Mouse (Mus musculus) 3134 (cell line): ENCODE data around the gene Rnf224.
"Not testable (repeated sequence)": the region's sequence is repeated elsewhere in the genome, so short reads cannot be mapped to it uniquely, and the experiment has no call there.

Source experiments
- DNase-seq: peaks from one replicate; pipeline ENCODE4 v3.0.0-alpha.2; 2011; ENCODE audit warnings: low spot score; ENCODE audit not compliant: insufficient read length; ENCODE audit errors: extremely low read depth

The Rnf224 gene

DNA sequence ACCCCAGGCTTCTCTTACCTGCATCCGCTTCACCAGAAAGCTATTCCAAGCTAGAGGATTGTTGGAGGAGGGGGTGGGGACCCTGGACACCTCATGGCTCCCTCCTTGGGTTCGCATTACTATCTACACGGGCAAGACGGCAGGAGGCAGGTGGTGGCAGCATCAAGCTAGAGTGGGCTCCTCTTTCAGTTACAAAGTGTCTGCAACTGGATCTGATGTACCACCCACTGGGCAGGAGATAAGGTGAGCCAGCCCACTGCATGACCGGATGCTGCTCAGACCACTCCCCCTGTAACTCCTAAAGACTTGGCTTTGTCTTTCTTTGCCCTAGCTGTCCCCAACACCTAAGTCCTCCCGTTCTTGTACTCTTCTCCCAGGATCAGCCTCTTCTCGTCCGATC lies at the start of gene Rnf224:
Rnf224 (minus strand) TSS at position 174 of the 400 bp plus-strand sequence.
- no peak for DNase-seq

DNA sequence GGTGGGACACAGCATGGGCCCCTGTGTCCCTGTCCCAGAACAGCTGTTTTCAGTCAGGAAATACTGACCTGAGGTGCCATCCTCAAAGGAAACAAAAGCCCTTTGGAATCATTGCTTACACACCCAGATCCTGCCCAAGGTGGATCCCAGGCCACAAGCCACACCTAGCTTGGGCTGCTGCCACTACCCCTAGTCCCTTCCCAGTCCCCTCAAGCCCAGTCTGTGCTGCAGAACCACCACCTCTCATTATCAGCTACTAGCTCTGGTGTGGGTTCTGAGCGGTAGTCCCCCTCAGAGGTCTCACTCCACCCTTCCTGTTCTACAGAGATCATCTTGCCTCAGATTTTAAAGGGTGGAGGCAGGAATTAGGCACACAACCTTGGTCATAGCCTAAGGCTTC lies 49.7 kb upstream of the Rnf224 start:
- no peak for DNase-seq

DNA sequence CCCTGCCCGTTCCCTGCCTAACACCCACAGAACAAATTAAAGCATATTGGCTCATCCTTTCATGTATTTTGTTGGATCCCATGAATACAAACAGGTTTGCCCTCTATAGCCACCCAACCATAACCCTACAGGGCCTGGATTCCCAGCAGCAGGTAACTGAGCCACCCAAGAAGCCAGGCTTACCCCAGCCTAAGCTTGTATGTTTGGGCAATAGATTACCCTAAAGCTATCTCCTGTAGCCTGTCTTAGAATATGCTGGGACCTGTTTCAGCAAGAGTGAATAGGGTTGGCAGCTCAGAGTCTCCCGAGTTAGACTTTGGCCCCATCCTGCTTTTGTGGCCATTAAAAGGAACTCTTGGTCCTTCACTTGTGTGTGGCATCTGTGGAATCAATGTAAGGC lies 49.0 kb upstream of the Rnf224 start:
- DNase-seq, result no peak

DNA sequence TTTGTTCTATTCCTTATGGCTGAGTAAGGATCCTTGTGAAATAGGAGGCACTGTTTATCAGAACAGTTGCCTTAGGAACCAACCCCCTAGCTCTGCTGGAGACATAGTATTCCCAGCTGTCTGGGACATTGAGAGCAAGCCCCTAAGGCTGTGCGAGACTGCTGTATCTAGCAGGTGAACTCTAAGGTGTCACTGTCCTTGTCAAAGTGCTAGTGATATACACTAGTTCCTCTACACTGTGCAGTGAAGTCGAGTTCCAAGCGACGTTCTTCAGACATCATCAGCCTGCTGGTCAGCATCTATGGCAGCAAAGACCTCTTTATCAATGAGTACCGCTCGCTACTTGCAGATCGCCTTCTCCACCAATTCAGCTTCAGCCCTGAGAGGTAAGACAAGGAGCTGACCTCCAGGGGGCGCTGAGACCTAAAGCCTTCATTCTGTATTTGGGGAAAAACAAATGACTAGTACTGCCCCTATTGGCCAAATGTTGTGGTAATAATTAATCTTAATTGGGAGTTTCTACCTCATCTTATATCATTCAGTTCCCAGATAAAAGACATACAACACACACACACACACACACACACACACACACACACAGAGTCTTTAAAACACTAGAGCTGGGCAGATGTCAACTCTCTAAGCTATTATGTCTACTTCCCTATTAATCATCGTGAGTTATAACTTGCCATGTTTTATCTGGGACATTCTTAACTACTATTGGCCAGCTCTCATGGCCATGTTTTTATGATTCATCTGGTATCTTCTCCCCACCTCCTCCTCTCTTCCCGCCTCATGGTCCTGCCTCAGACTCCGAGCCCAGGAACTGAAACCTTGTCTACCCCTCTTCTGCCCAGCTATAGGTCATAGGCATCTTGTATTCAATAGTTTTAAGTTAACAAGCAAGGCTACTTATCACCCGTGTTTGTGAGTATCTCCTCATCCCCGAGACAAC lies 42.6 kb upstream of the Rnf224 start:
- DNase-seq, result no peak

DNA sequence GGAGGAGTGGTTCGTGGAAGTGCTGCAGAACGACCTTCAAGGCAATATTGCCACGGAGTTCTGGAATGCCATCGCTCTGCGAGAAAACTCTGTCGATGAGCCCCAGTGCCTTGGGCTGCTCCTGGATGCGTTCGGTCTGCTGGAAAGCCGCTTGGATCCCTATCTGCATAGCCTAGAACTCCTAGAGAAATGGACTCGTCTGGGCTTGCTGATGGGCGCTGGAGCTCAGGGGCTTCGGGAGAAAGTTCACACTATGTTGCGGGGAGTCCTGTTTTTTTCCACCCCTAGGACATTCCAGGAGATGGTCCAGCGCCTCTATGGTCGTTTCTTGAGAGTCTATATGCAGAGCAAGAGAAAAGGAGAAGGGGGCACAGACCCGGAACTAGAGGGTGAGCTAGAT lies 36.4 kb upstream of the Rnf224 start:
- DNase-seq, result no peak

DNA sequence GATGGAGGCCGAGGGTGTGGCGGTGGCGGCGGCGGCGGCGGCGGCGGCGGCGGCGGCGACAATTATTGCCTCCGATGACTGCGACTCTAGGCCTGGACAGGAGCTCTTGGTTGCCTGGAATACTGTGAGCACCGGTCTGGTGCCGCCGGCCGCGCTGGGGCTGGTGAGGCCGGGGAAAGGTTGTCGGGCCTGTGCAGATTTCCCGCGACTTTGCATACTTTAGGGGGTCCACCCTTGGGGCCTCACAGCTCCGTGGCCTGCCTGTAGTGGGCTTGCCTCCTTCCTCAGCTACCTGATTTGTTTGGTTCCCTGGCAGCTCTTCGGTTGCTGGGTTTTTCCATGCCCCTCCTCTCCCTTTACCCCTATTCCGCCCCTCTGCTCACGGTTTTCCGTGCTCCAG lies 35.9 kb upstream of the Rnf224 start:
- no peak for DNase-seq

DNA sequence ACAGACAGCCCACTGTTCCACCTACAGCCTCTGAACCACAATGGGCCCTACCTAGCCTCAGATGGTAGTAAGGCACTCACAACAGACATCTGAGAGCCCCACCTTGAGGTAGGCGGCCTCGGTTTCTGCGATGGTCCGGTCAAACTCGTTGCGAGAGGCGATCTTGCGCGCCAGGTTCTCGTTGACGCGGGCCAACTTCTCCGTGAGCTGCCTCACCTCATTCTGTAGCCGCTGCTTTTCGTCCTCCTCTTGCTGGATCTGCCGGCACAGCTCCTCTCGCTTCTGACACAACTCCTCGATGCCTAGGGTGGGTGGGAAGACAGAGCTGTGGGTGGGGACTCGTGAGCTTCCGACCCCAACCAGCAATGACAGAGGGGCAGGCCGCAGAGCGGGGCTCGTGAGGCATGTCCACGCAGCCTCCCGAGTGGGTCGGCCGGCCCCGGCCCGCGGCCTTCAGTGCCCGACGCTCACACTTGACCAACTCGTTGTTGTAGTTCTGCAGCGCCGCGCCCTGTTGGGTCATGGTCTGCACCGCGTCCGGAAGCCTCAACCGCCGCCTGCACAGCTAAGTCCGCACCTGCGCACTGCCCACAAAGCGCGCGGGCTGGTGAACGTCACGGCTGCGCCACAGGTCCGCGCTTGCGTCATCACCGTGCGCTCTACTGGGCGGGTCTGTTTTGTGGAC lies 35.4 kb upstream of the Rnf224 start, which contains the start of the genes Ssna1 and Anapc2:
Ssna1 (minus strand) TSS at position 612 of the 685 bp plus-strand sequence.
Anapc2 (plus strand) TSS at position 652 of the 685 bp plus-strand sequence.
- DNase-seq, result peak; percentile 97

DNA sequence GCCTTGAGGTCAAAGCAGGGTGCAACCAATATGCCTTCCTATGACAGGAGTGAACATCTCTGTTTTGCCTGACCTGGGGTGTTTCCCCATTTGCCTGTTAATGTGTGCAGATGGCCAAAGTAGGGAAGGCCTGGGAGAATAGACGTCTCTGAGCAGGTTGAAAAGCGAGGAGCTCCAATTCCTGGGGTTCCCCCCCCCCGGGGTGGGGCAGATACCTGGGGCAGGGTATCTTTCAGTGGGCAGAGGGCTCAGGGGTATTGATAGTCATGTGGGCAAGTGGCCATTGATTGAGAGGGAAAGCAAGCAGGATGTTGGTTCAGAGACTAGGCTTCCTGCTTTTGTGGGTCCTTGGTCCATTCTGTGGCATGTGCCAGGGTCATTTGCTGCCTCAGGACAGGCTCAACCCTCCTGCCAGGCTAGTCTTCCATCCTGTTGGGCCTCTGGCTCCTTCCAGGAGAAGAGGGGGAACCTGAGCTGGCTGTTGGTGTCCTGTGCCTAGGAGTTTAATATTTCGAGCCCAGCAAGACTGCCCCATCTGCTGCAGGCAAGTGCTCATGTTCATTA lies 31.2 kb upstream of the Rnf224 start:
- DNase-seq, result no peak

DNA sequence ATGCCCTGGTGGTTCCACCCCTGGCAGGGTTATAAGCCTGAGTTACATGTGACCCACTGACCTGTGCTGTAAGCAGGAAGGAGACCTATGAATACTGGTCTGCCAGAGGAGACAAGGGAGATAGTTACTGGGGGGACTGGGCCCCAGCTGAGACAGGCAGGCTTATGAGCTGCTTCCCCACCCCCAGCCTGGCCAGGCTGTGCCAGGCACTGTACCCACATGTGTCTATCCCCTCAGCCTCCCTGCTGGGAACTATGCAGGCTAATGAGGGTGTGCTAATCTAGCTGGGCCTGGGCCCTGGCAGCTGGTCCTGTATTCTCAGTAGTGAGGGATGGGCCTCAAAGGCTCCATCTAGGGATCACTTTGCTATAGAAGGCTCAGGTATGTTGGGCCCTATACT lies 30.7 kb upstream of the Rnf224 start:
- DNase-seq, result no peak

DNA sequence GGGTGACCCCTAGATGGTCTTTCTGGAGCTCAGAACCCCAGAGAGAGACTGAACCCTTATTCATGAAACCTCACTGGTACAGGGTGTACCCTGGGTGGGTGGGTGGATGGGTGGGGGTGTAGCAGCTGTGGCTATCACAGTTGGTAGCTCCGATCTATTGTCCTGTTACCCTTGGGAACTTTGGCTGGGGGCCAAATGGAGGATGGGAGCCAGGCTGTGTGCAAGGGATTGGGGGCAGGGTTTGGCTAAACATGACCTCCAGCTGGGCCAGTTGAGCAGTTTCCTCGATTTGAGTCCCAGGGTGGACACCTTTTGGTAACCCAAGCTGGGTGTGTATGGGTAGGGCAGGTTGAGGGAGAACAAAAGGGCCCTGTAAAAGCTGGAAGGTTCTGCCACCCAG lies 30.1 kb upstream of the Rnf224 start:
- no peak for DNase-seq

DNA sequence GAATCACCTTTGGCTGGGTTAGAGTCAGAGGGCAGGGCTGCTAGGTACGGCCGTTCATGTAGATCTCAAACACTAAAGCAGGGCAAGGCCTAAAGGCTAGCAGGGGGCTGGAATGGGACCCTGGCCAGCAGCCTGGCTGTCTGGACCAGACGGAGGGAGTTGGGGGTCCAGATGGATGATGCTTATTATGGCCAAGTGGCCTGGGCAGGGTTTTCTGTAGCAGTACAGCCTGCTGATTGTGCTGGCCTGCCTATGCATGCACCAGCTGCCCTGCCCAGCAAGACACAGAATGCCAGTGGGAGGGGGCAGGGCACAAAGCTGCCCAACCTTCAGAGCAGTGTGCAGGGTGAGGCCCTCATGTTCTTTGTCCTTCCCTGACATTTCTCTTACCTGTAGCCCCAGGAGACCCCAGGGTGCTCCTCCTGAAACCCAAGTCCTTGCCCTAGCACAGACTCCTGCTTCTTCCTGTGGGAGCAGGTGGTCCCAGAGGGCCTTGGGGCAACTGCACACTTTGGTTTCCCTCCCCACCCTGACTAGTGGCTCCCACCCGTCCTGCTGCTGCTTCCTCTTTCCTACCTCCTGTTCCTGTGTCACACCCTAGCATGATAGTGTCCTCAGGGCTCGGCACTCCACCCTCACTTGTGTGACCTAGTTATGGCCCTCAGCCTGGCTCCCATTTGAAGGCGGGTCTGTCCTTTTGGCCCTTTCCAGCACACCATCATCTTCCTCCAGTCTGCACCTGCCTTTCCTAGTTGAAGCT lies 29.5 kb upstream of the Rnf224 start:
- peak; percentile 54 for DNase-seq

DNA sequence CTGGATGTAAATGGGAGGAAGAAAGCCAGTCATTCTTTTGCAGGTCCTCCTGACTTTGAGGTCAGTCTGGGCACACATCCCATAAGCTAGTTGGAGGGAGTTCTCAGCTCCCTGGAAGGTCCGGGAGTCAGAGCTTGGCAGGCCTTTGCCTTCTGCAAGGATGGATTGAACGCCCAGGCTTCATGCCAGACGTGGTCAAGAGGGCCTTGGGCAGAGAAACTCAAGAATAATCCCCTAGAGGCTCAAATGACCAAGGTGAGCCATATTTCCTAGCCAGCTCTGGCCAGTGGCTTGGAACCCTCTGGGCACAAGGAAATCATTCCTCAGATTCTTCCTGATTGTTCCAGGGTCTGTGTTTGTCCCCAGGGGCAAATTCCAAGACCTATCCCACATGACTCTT lies 28.3 kb upstream of the Rnf224 start:
- DNase-seq, result peak; percentile 81

DNA sequence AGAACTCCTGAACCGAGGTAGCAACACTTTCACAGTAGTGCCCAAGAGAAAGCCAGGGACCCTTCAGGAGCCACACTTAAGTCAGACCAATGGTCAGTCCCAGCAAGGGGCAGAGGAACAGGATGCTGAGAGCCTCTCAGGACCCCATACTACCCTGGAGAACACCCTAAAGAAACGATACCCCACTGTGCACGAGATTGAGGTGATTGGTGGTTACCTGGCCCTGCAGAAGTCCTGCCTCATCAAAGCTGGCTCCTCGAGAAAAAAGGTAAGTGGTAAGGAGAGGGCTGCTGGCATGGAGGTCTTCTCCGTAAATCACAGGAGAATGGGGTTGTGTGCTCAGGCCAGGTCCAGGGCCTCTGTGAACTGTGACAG lies 27.7 kb upstream of the Rnf224 start:
- no peak for DNase-seq

DNA sequence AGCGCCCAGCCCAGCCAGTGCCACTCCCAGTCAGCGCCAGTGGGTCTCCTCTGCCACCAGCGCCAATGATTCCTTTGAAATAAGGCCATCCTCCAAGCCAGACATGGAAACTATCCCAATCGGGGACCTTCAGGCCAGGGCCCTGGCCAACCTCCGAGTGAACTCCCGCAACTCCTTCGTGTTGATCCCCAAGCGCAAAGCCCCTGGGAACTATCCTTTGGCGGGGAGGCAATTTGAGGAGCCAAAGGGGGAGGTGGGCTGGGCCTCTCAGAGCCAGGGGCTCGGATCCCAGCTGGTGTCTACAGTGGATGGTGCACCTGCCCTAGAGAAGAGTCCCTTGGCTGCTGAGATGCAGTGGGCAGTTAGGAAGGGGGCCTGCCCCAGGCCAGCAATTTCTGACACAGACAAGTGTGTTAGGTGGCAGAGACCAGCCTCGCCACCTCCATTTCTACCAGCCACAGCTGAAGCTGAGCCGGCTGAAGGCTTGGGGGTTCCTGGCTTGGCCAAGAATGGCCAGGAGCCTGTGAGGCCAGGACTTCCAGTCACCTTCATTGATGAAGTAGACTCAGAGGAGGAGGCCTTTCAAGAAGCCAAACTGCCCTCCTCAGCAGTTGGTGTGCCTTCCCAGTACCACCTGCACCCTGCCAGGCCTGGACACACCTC lies 27.2 kb upstream of the Rnf224 start:
- DNase-seq, result no peak

DNA sequence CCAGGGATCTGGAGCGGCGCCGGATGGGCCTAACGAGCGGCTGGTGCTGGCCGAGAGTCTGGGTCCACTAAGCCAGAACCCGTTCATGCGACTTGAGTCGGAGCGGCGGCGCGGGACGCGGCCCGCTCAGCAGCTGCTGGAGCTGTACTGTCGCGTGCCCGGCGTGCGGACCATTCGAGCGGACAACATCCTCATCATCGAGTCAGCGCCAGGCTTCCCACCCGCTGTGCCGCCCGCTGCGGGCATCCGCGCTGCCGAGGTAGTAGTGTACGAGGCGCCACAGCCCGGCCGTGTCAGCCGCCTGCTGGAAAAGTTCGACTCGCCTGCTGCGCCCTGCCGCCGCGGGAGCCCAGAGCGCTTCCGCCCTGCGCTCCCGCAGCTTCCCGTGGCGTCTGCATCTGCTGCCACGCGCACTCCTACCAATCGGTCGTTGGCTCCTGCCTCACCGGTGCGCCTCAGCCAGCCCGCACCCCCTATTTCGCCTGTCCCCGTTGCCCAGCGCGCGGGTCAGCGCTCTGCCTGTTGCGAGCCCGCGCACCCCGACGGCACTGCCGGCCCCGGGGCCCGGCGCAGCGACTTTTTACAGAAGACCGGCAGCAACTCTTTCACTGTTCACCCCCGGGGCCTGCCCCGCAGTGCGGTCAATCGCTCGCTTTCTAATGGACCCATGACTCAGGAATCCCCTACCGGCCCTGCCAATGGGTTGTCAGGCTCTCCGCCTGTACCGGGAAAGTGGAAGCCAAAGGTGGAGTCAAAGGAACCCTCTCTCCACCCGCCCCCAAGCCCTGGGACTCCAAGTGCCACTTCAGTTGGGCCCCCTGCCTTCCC lies 26.4 kb upstream of the Rnf224 start:
- DNase-seq, result peak; percentile 66

DNA sequence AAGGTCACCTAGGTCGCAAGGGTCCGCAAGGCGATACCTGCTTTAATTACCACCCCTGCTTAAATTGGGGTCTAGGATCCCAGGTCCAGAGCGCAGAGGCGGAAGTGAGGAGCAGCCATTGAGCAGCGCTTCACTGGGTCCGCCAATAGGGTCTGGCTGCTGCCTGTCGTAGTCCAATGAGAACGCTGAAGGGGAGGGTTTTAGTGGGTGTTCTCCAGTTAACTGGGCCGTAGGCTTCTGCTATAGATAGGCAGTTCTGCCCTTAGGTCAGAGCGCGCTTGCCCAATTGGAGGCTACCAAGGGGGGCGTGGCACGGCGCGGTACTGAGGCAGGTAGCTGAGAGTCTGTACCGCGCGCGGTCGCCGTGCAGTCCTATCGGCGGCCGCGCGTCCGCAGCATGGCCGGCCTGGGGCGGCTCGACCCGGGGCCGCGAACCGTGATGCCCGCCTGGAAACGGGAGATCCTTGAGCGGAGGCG lies 25.7 kb upstream of the Rnf224 start, which contains the start of gene Tprn:
Tprn (plus strand) TSS at position 328 of the 477 bp plus-strand sequence.
- peak; percentile 89 for DNase-seq

DNA sequence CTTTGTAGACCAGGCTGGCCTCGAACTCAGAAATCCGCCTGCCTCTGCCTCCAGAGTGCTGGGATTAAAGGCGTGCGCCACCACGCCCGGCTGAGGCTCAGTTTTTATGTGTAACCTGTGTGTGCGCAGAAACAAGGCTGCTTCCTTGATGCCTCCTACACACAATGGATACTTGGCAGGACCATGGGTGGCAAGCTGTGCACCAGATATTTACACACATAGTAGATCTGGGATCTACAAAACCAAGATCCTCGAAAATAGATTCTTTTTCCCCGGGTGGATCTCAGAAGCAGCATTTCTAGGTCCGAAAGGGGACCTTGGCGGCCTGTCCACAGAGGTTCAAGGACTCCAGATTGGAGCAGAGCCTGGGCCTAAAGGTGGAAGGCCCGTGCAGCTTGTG lies 25.3 kb upstream of the Rnf224 start:
- DNase-seq, result no peak

DNA sequence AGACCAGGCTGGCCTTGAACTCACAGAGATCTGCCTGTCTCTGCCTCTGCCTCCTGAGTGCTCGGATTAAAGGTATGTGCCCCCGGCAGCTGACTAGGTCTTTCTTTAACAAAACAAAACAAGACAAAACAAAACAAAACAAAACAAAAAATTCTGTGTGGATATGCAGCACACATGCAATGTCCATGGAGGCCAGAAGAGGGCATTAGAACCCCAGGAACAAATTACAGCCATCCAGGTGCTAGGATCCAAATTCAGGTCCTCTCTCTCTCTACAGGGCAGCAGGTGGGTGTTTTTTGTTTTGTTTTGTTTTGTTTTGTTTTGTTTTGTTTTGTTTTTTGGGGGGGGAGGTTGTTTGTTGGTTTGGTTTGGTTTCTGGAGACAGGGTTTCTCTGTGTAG lies 22.3 kb upstream of the Rnf224 start:
- no peak for DNase-seq

DNA sequence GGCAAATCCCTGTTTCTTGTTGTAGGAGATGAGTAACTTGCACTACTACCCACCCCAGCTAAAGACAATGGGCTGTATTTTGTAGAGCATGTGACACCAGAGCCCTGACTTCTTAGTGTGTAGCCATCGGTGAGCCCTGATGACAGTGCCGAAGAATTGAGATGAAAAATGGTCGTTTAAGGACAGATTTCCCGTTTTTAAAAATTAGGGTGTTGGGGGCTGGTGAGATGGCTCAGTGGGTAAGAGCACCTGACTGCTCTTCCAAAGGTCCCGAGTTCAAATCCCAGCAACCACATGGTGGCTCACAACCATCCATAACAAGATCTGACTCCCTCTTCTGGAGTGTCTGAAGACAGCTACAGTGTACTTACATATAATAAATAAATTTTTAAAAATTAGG lies 20.7 kb upstream of the Rnf224 start:
- not testable (repeated sequence) for DNase-seq
